Mouse (Mus musculus) testis, adult 2 months (tissue): ENCODE data around the gene 9330161L09Rik.

Experiments
- CTCF ChIP-seq: fragments of 200-500 bp; IDR thresholded peaks from 2 replicates; pipeline ENCODE4 v1.5.1; 2012; ENCODE audit warnings: low read depth, mild to moderate bottlenecking, inconsistent platforms, low read length, moderate library complexity; ENCODE audit not compliant: control insufficient read depth, insufficient read depth, insufficient replicate concordance
- POLR2A ChIP-seq: fragments of 200-500 bp; IDR thresholded peaks from 2 replicates; pipeline ENCODE4 v1.6.1; 2012; ENCODE audit warnings: low read depth, mild to moderate bottlenecking, inconsistent platforms, low read length, moderate library complexity; ENCODE audit not compliant: control insufficient read depth

GRCm38 (mm10) chr12:103404131-103404530 lies 3.5 kb downstream of the 9330161L09Rik start:
- TF ChIP-seq CTCF (no peak), POLR2A (no peak)
